ENCODE assay signal across 8 mouse cellular contexts in the genomic region with DNA sequence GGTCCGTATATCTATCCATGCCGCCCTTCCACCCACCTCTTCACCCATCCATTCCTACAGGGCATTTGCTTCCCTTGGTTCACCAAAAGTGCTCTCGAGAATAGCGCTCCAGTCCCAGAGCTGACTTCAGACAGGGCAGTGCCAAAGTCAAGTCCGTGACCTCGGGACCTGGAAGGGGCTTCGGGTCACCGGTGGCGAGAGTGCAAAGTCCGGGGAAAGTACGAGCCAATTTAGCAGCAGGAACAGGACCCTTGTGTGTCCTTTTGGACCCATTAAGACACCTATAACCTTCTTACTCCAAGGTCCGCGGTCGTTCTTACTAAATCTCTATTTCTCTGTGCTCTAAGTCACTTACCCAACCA. TPM values are rescaled to one million over a fixed set of nuclear protein-coding genes. Genes with fewer than 3 reads are reported as not detected.
DNase-seq lines count a peak whose midpoint lies in the region; ATAC-seq and TF ChIP-seq lines count a peak whose summit lies in the region.

No protein-coding gene starts in this region.

- under 1% methylated on average over 14 of the region's 14 CpGs for WGBS in liver, adult 2 months
- under 1% methylated on average over 14 of the region's 14 CpGs for whole genome bisulfite sequencing in embryonic facial prominence, embryonic 13.5 days
- WGBS in kidney, adult 2 months, result 3% methylated on average over 14 of the region's 14 CpGs
- WGBS in midbrain, embryonic 14.5 days, result 1% methylated on average over 14 of the region's 14 CpGs

- no peak for TF ChIP-seq CTCF in liver, adult 2 months (IDR thresholded peaks at IDR 0.05; ENCODE audit: low read depth, low read length)
- TF ChIP-seq CTCF in kidney, adult 2 months (conservative IDR thresholded peaks at IDR 0.05; ENCODE audit: insufficient read depth, insufficient read length, low read depth, low read length), result no peak

- H3K27me3 ChIP-seq in liver, adult 2 months (ENCODE audit: control insufficient read depth, insufficient read depth, low read length), result no peaks in the 10 kb centered on the region
- H3K27me3 ChIP-seq in embryonic facial prominence, embryonic 13.5 days, result no peaks in the 10 kb centered on the region
- no peaks in the 10 kb centered on the region for H3K27me3 ChIP-seq in kidney, adult 2 months (replicated peaks; ENCODE audit: control insufficient read depth, insufficient read depth, low read length)
- no peaks in the 10 kb centered on the region for H3K27me3 ChIP-seq in midbrain, embryonic 14.5 days (ENCODE audit: control insufficient read depth, insufficient read depth, low read length)

- H3K27ac ChIP-seq in liver, adult 2 months (replicated peaks; ENCODE audit: insufficient read depth, low read depth, low read length), result peak overlapping the region; percentile 91
- peak overlapping the region; percentile 88 for H3K27ac ChIP-seq in embryonic facial prominence, embryonic 13.5 days
- peak overlapping the region; percentile 87 for H3K27ac ChIP-seq in kidney, adult 2 months (ENCODE audit: insufficient read depth, low read depth, low read length)
- H3K27ac ChIP-seq in midbrain, embryonic 14.5 days (replicated peaks; ENCODE audit: low read depth, low read length), result peak overlapping the region; percentile 91

- peak overlapping the region; percentile 92 for H3K4me3 ChIP-seq in liver, adult 2 months (ENCODE audit: insufficient read depth, low read depth, low read length)
- H3K4me3 ChIP-seq in embryonic facial prominence, embryonic 13.5 days, result peak overlapping the region; percentile 80
- peak overlapping the region; percentile 45 for H3K4me3 ChIP-seq in kidney, adult 2 months (ENCODE audit: insufficient read depth, low read depth, low read length)
- H3K4me3 ChIP-seq in midbrain, embryonic 14.5 days (replicated peaks; ENCODE audit: low read depth, low read length), result peak overlapping the region; percentile 83

- peaks cover 14% of the 10 kb centered on the region for H3K4me1 ChIP-seq in liver, adult 2 months (ENCODE audit: control insufficient read depth, insufficient read depth, low read length)
- H3K4me1 ChIP-seq in embryonic facial prominence, embryonic 13.5 days, result peaks cover 35% of the 10 kb centered on the region
- H3K4me1 ChIP-seq in kidney, adult 2 months (ENCODE audit: control insufficient read depth, insufficient read depth, low read length), result no peaks in the 10 kb centered on the region
- H3K4me1 ChIP-seq in midbrain, embryonic 14.5 days (ENCODE audit: control insufficient read depth, insufficient read depth, low read length), result peaks cover 36% of the 10 kb centered on the region

- peak; percentile 91 for DNase-seq in liver, adult 2 months (ENCODE audit: extremely low read depth, low read depth, low spot score)
- DNase-seq in liver, result no peak
- DNase-seq in kidney, adult 2 months, result peak; percentile 92
- no peak for DNase-seq in midbrain, embryonic 14.5 days
- no peak for DNase-seq in right cerebral cortex, postnatal 36 days (ENCODE audit: low spot score in 2 of 2)
- DNase-seq in layer of hippocampus, adult 9-10 months (ENCODE audit: low spot score), result no peak

- ATAC-seq in embryonic facial prominence, embryonic 13.5 days (ENCODE audit: insufficient number of reproducible peaks, insufficient read depth, low FRiP score, low TSS enrichment, low read depth), result peak; percentile 26; the same call in 1 of the 2 replicates
- no peak for ATAC-seq in midbrain, embryonic 14.5 days (ENCODE audit: low FRiP score, low TSS enrichment)
- ATAC-seq in megakaryocyte progenitor cell, adult 5-6 weeks (replicated peaks; ENCODE audit: poor library complexity), result no peak

- peak overlapping the region; percentile 99 for H3K4me2 ChIP-seq in embryonic facial prominence, embryonic 13.5 days
- H3K4me2 ChIP-seq in midbrain, embryonic 14.5 days (ENCODE audit: low read length), result peak overlapping the region; percentile 97

- peaks cover 4% of the 10 kb centered on the region for H3K36me3 ChIP-seq in liver, adult 2 months (ENCODE audit: control insufficient read depth, insufficient read depth, low read length)
- 0 out of 2 replicates have a peak, but pooled peaks cover 7% of the 10 kb centered on the region for H3K36me3 ChIP-seq in embryonic facial prominence, embryonic 13.5 days
- no peaks in the 10 kb centered on the region for H3K36me3 ChIP-seq in kidney, adult 2 months (ENCODE audit: control insufficient read depth, insufficient read depth, low read length)
- peaks cover 11% of the 10 kb centered on the region; the same call in 1 of the 2 replicates for H3K36me3 ChIP-seq in midbrain, embryonic 14.5 days (ENCODE audit: control insufficient read depth, insufficient read depth, low read length)

- peak overlapping the region; percentile 79 for H3K9ac ChIP-seq in liver, adult 2 months (ENCODE audit: low read depth, low read length)
- peak overlapping the region; percentile 73 for H3K9ac ChIP-seq in embryonic facial prominence, embryonic 13.5 days
- H3K9ac ChIP-seq in midbrain, embryonic 14.5 days (replicated peaks; ENCODE audit: low read length), result peak overlapping the region; percentile 85

- no peaks in the 10 kb centered on the region for H3K9me3 ChIP-seq in embryonic facial prominence, embryonic 13.5 days
- no peaks in the 10 kb centered on the region for H3K9me3 ChIP-seq in midbrain, embryonic 14.5 days (ENCODE audit: control insufficient read depth, low read length)

- no peaks in the 10 kb centered on the region for H3K79me2 ChIP-seq in liver, adult 2 months (ENCODE audit: control insufficient read depth, insufficient read depth, low read length)

- TF ChIP-seq POLR2A in liver, adult 2 months (IDR thresholded peaks at IDR 0.05; ENCODE audit: extremely low read depth, insufficient read depth, low read length), result no peak
- TF ChIP-seq POLR2A in kidney, adult 2 months (IDR thresholded peaks at IDR 0.05; ENCODE audit: low read depth, low read length), result no peak

RNA-seq across cellular contexts. Expression of gene Hes6, which starts 0.3 kb away (rescaled TPM):
- total RNA-seq in liver, adult 2 months (2014; rRNA removed), result 64.6 and 97.0 TPM in 2 replicates
- polyA plus RNA-seq in liver, adult 2 months (2012; rRNA removed), result 107 and 112 TPM in 2 replicates
- 63.7 and 70.8 TPM in 2 replicates for polyA plus RNA-seq in embryonic facial prominence, embryonic 13.5 days (2015; fragmentation: Nextera tagmentation; extraction: Ambion mirVana)
- 64.1 and 66.7 TPM in 2 replicates for polyA plus RNA-seq in kidney, adult 2 months (2012; rRNA removed)
- 187 and 214 TPM in 2 replicates for polyA plus RNA-seq in midbrain, embryonic 14.5 days (2014; fragmentation: Nextera tagmentation; extraction: Ambion mirVana)
- total RNA-seq in megakaryocyte progenitor cell, adult 5-6 weeks (2015), result 34.4 and 35.4 TPM in 2 replicates
- total RNA-seq in megakaryocyte progenitor cell, adult 5-6 weeks (2017), result 30.4 and 39.6 TPM in 2 replicates

RNA-seq across cellular contexts. Expression of gene Ilkap, which starts 14.9 kb away (rescaled TPM):
- total RNA-seq in liver, adult 2 months (2014; rRNA removed), result 50.3 and 54.7 TPM in 2 replicates
- polyA plus RNA-seq in liver, adult 2 months (2012; rRNA removed), result 25.2 and 32.0 TPM in 2 replicates
- 152 and 158 TPM in 2 replicates for polyA plus RNA-seq in embryonic facial prominence, embryonic 13.5 days (2015; fragmentation: Nextera tagmentation; extraction: Ambion mirVana)
- polyA plus RNA-seq in kidney, adult 2 months (2012; rRNA removed), result 42.6 and 47.9 TPM in 2 replicates
- 132 and 141 TPM in 2 replicates for polyA plus RNA-seq in midbrain, embryonic 14.5 days (2014; fragmentation: Nextera tagmentation; extraction: Ambion mirVana)
- total RNA-seq in megakaryocyte progenitor cell, adult 5-6 weeks (2015), result 71.6 and 91.4 TPM in 2 replicates
- total RNA-seq in megakaryocyte progenitor cell, adult 5-6 weeks (2017), result 120 and 137 TPM in 2 replicates

RNA-seq across cellular contexts. Expression of gene Per2, which starts 45.6 kb away (rescaled TPM):
- total RNA-seq in liver, adult 2 months (2014; rRNA removed), result 5.7 and 7.7 TPM in 2 replicates
- 3.9 and 4.9 TPM in 2 replicates for polyA plus RNA-seq in liver, adult 2 months (2012; rRNA removed)
- polyA plus RNA-seq in embryonic facial prominence, embryonic 13.5 days (2015; fragmentation: Nextera tagmentation; extraction: Ambion mirVana), result 3.0 and 3.5 TPM in 2 replicates
- polyA plus RNA-seq in kidney, adult 2 months (2012; rRNA removed), result 5.6 and 6.8 TPM in 2 replicates
- polyA plus RNA-seq in midbrain, embryonic 14.5 days (2014; fragmentation: Nextera tagmentation; extraction: Ambion mirVana), result 3.0 and 6.8 TPM in 2 replicates
- total RNA-seq in megakaryocyte progenitor cell, adult 5-6 weeks (2015), result 7.0 and 7.8 TPM in 2 replicates
- total RNA-seq in megakaryocyte progenitor cell, adult 5-6 weeks (2017), result 4.0 and 4.4 TPM in 2 replicates

RNA-seq across cellular contexts. Expression of gene Erfe, which starts 47.3 kb away (rescaled TPM):
- not detected in 2 replicates for total RNA-seq in liver, adult 2 months (2014; rRNA removed)
- polyA plus RNA-seq in liver, adult 2 months (2012; rRNA removed), result not detected in 2 replicates
- polyA plus RNA-seq in embryonic facial prominence, embryonic 13.5 days (2015; fragmentation: Nextera tagmentation; extraction: Ambion mirVana), result 1.6 and 1.7 TPM in 2 replicates
- polyA plus RNA-seq in kidney, adult 2 months (2012; rRNA removed), result 0.14 and 0.19 TPM in 2 replicates
- 0.17 and 0.42 TPM in 2 replicates for polyA plus RNA-seq in midbrain, embryonic 14.5 days (2014; fragmentation: Nextera tagmentation; extraction: Ambion mirVana)
- total RNA-seq in megakaryocyte progenitor cell, adult 5-6 weeks (2015), result 1.7 TPM in 1 of 2 replicates, not detected in the other
- 0.50 and 2.5 TPM in 2 replicates for total RNA-seq in megakaryocyte progenitor cell, adult 5-6 weeks (2017)

Comparison
In these comparisons a context has a peak if more than half of its experiments do, and no peak if none do; other contexts are left out.
1. DNase-seq: peak in liver, adult 2 months (single experiment) and kidney, adult 2 months (single experiment); none in liver (single experiment), midbrain, embryonic 14.5 days (single experiment), right cerebral cortex, postnatal 36 days (0 of 2) and layer of hippocampus, adult 9-10 months (single experiment).
2. Peak in every context shown above with its lines, with median percentiles within 50 percentile points of each other: H3K27ac ChIP-seq, H3K4me3 ChIP-seq and H3K9ac ChIP-seq.